Mouse (Mus musculus): Measurements from ENCODE around the gene Ankrd13a. TPM values are rescaled to one million over a fixed set of nuclear protein-coding genes. Genes with fewer than 3 reads are reported as not detected.

The Ankrd13a gene
- polyA plus RNA-seq (2016; fragmentation: Nextera tagmentation; extraction: Ambion mirVana), result 85.2 and 87.5 TPM in 2 replicates

DNA sequence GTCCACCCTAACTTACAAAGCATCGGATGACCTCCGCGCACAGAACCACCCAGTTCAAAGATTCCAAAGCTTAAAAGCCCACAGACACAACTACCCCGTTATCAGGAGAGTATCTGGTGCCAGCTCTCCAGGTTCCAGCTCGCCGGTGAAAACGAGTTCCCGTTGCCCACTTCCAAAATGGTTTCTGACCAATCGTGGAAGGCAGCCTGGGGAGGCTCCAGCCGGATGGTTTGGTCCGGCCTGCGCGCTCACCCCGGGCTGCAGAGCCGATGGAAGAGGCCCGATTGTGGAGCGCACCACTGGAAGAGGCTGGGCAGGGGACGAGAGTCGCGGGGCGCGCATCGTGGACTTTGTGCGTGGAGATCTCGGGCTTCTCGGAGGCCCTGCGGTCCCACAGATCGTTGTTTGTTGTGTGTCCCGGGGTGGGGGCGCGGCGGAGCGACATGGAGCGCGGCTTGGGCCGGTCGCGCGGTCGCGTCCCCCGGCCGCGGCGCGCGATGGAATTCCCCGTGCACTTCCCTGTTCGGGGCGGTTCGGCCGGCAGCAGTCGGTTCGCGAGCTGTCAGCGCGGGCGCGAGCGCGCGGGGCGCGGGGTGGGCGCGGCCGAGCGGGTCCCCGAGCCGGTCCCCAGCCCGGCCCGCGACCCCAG is at the start of gene Ankrd13a:
Gene Ankrd13a, plus strand, starts transcription at position 275 of the 649 bp plus-strand sequence.
- peak within 1 kb of the TSS; percentile 91 for H3K27ac ChIP-seq
- H3K4me3 ChIP-seq, result peak within 1 kb of the TSS; percentile 90
- peak within 1 kb of the TSS; percentile 100 for H3K9ac ChIP-seq
- peaks cover 7% of the 10 kb centered on the region; the same call in 1 of the 2 replicates for H3K36me3 ChIP-seq
- 0% methylated on average over 58 of the region's 73 CpGs for WGBS (ENCODE audit: insufficient replicate concordance)
- H3K4me2 ChIP-seq, result peak within 1 kb of the TSS; percentile 96
- H3K27me3 ChIP-seq (replicated peaks), result no peaks in the 10 kb centered on the region
- peak; percentile 83 for ATAC-seq
- no peaks in the 10 kb centered on the region for H3K9me3 ChIP-seq (replicated peaks)
- peaks cover 78% of the 10 kb centered on the region for H3K4me1 ChIP-seq

GRCm38 (mm10) chr5:114728160-114728559 is 46.3 kb upstream of the Ankrd13a start:
- 87% methylated on average over 10 of the region's 10 CpGs for WGBS (ENCODE audit: insufficient replicate concordance)
- Histone ChIP-seq H3K9ac (no peak overlapping the region), H3K27ac (no peak overlapping the region), H3K27me3 (replicated peaks) (no peaks in the 10 kb centered on the region), H3K4me3 (no peak overlapping the region), H3K4me1 (no peaks in the 10 kb centered on the region), H3K4me2 (no peak overlapping the region), H3K36me3 (peaks cover 89% of the 10 kb centered on the region), H3K9me3 (replicated peaks) (no peaks in the 10 kb centered on the region)
- no peak for ATAC-seq

DNA sequence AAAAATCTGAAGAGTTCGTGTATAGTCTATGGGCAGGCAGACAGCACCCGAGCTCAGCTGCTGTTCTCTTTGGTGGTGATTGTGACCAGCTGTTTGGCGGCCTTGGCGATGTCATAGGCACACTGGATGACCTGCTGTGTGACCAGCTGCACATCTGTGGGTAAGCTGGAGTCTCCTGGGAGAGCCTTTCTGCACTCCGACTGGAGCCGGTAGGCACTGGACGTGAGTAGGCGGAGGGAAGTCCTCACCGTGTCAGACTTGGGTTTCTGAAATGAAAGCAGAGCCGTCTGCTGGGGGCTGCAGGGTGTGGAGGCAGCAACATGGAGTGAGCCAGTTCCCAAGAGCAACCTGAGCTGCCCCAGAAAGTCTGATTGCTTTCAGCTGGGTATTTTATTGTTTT is 44.3 kb upstream of the Ankrd13a start:
- H3K4me2 ChIP-seq, result no peak overlapping the region
- no peak overlapping the region for H3K9ac ChIP-seq
- no peak overlapping the region for H3K27ac ChIP-seq
- H3K4me1 ChIP-seq, result no peaks in the 10 kb centered on the region
- no peak overlapping the region for H3K4me3 ChIP-seq
- no peaks in the 10 kb centered on the region for H3K27me3 ChIP-seq (replicated peaks)
- ATAC-seq, result no peak
- peaks cover 93% of the 10 kb centered on the region for H3K36me3 ChIP-seq
- no peaks in the 10 kb centered on the region for H3K9me3 ChIP-seq (replicated peaks)
- WGBS (ENCODE audit: insufficient replicate concordance), result 85% methylated on average over 10 of the region's 10 CpGs

DNA sequence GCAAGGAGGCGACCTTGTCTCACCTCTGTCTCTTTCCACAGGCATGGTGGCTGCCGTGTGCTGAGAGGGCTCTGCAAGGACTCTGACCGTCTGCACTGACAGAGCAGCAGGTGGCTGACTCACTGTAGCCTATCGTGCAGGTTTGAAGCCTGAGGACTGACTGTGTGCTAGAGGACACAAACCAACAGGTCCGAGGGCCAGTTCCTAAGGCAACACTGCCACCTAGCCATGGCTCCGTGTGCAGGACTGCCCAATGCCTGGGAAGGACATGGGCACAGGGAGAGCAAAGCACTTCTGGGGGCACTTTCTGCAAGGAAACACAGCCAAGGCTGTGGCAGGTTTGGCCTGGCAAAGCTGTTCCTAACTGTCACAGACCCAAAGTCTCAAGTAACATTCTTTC is 43.0 kb upstream of the Ankrd13a start:
- Histone ChIP-seq H3K36me3 (peaks cover 93% of the 10 kb centered on the region), H3K4me2 (no peak overlapping the region), H3K9me3 (replicated peaks) (no peaks in the 10 kb centered on the region), H3K9ac (no peak overlapping the region), H3K27ac (no peak overlapping the region), H3K27me3 (replicated peaks) (no peaks in the 10 kb centered on the region), H3K4me1 (no peaks in the 10 kb centered on the region), H3K4me3 (no peak overlapping the region)
- 69% methylated on average over 6 of the region's 6 CpGs for WGBS (ENCODE audit: insufficient replicate concordance)
- no peak for ATAC-seq

DNA sequence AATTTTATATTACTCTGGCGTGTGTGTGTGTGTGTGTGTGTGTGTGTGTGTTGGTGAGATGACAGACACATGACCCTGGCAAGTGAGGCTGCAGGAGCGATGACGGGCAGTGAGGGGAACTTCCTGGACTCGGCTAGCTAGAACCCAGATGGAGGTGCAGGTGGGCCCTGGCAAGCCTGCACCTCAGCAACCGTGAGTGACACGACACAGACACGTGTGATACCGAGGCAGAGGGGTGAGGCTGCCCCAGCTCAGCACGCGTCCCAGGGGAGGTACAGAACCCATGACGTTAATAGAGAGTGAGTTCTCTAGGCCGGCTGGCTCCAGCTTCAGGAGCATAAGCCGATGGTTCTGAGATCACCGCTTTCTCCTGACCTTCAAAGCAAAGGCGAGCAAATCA is 42.5 kb upstream of the Ankrd13a start:
- H3K27ac ChIP-seq, result no peak overlapping the region
- peaks cover 97% of the 10 kb centered on the region for H3K36me3 ChIP-seq
- WGBS (ENCODE audit: insufficient replicate concordance), result 87% methylated on average over 15 of the region's 15 CpGs
- no peak overlapping the region for H3K4me3 ChIP-seq
- no peaks in the 10 kb centered on the region for H3K4me1 ChIP-seq
- H3K9ac ChIP-seq, result no peak overlapping the region
- no peak for ATAC-seq
- H3K9me3 ChIP-seq (replicated peaks), result no peaks in the 10 kb centered on the region
- no peak overlapping the region for H3K4me2 ChIP-seq
- no peaks in the 10 kb centered on the region for H3K27me3 ChIP-seq (replicated peaks)

- H3K9ac ChIP-seq, result no peak overlapping the region
- no peak overlapping the region for H3K4me2 ChIP-seq
- no peaks in the 10 kb centered on the region for H3K9me3 ChIP-seq (replicated peaks)
- peaks cover 97% of the 10 kb centered on the region for H3K36me3 ChIP-seq
- H3K4me1 ChIP-seq, result peaks cover 5% of the 10 kb centered on the region; the same call in 1 of the 2 replicates
- WGBS (ENCODE audit: insufficient replicate concordance), result 89% methylated on average over 15 of the region's 15 CpGs
- H3K4me3 ChIP-seq, result no peak overlapping the region
- no peaks in the 10 kb centered on the region for H3K27me3 ChIP-seq (replicated peaks)
- no peak overlapping the region for H3K27ac ChIP-seq
- no peak for ATAC-seq
Observed at GRCm38 (mm10) chr5:114733606-114734005, 40.9 kb upstream of the Ankrd13a start.

DNA sequence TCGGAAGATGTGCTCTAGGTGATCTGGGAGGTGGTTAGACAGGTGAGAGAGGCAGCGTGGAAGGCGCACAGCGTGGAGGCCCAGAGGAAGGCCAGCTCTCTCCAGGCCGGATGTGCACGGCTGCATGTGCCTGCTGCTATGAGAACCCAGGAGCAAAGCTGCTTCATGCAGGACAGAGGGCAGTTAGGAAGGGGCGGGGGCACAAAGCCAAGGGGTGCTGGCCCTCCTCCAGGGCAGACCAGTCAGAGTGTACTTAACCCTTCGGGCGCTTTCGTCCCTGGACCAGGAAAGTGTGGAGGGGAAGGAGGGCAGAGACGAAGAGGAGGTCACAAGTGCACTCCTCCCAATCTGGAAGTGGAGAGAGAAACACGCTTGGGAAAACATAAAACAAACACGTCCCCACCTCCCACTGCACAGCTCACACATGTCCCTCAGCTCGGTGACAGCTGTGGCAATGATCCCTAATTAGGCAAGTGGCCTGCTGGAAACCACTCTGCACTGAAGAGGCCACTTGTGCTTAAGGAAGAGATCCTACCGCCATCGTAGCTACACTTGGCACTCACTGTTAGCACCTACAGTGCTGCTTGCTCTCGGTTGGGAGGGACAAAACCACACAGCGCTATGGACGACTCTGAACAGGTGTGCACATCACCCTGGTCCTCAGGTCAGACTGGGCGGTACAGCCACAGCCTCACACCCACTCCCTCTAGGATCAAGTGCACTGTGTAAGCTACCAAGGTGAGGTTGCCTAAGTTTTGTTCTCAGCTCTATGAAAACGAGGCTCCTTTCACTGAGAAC is 37.2 kb upstream of the Ankrd13a start:
- Histone ChIP-seq H3K27ac (no peak overlapping the region; the same call in 1 of the 2 replicates), H3K36me3 (peaks cover 96% of the 10 kb centered on the region), H3K4me1 (peaks cover 9% of the 10 kb centered on the region; the same call in 1 of the 2 replicates), H3K4me3 (no peak overlapping the region), H3K9me3 (replicated peaks) (no peaks in the 10 kb centered on the region), H3K4me2 (no peak overlapping the region), H3K27me3 (replicated peaks) (no peaks in the 10 kb centered on the region), H3K9ac (no peak overlapping the region)
- ATAC-seq, result no peak
- 85% methylated on average over 21 of the region's 21 CpGs for WGBS (ENCODE audit: insufficient replicate concordance)

GRCm38 (mm10) chr5:114738707-114739241 is 35.7 kb upstream of the Ankrd13a start:
- Histone ChIP-seq H3K9ac (no peak overlapping the region), H3K27ac (no peak overlapping the region), H3K27me3 (replicated peaks) (no peaks in the 10 kb centered on the region), H3K36me3 (peaks cover 96% of the 10 kb centered on the region), H3K9me3 (replicated peaks) (no peaks in the 10 kb centered on the region), H3K4me1 (peaks cover 9% of the 10 kb centered on the region; the same call in 1 of the 2 replicates), H3K4me3 (no peak overlapping the region), H3K4me2 (no peak overlapping the region)
- 79% methylated on average over 12 of the region's 12 CpGs for WGBS (ENCODE audit: insufficient replicate concordance)
- ATAC-seq, result peak; percentile 15; the same call in 1 of the 2 replicates

DNA sequence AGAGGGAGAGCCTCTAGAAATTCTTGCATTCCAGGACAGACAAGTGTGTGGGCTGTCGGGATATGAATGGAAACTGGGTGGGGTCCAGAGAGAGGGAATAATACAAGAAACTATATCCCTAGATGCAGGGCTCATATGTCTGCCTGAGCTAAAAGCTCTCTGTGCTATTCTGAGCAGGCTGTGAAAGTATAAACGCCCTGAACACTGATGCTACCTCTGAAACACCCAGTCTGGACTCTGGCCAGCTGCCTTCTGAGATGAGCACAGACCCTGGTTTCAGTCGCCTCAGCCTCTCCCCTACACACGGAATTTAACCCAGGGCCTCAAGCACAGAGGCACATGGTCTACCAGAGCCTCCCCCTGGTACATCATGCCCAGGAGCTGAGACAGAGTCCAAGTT is 33.9 kb upstream of the Ankrd13a start:
- H3K9ac ChIP-seq, result no peak overlapping the region
- 73% methylated on average over 4 of the region's 4 CpGs for WGBS (ENCODE audit: insufficient replicate concordance)
- H3K36me3 ChIP-seq, result peaks cover 98% of the 10 kb centered on the region
- peaks cover 9% of the 10 kb centered on the region; the same call in 1 of the 2 replicates for H3K4me1 ChIP-seq
- no peak overlapping the region for H3K4me3 ChIP-seq
- no peak for ATAC-seq
- no peak overlapping the region for H3K4me2 ChIP-seq
- no peaks in the 10 kb centered on the region for H3K9me3 ChIP-seq (replicated peaks)
- no peak overlapping the region for H3K27ac ChIP-seq
- H3K27me3 ChIP-seq (replicated peaks), result no peaks in the 10 kb centered on the region

DNA sequence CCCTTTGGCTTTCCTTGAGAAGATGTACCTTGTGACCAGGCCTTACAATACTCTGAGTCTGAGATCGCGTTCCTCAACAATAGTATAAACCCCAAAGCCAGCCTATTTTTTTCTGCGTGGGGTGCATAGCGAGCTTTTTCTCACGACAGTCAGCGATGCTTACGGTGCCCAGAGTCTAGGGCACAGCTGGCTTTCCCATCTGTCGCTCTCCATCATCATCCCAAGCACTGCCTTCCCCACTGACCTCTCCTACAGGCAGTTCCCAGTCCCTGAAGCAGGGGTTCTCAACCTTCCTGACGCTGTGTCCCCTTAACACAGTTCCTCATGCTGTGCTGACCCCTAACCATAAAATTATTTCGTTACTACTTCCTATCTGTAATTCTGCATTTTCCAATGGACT is 31.9 kb upstream of the Ankrd13a start:
- no peak overlapping the region for H3K4me2 ChIP-seq
- 89% methylated on average over 10 of the region's 10 CpGs for whole genome bisulfite sequencing (ENCODE audit: insufficient replicate concordance)
- no peaks in the 10 kb centered on the region for H3K9me3 ChIP-seq (replicated peaks)
- ATAC-seq, result no peak
- no peaks in the 10 kb centered on the region for H3K27me3 ChIP-seq (replicated peaks)
- H3K9ac ChIP-seq, result no peak overlapping the region
- H3K4me3 ChIP-seq, result no peak overlapping the region
- no peak overlapping the region for H3K27ac ChIP-seq
- H3K36me3 ChIP-seq, result peaks cover 92% of the 10 kb centered on the region
- H3K4me1 ChIP-seq, result peaks cover 9% of the 10 kb centered on the region; the same call in 1 of the 2 replicates

GRCm38 (mm10) chr5:114742998-114743696 is 31.3 kb upstream of the Ankrd13a start:
- Histone ChIP-seq H3K9ac (no peak overlapping the region), H3K36me3 (peaks cover 92% of the 10 kb centered on the region), H3K27me3 (replicated peaks) (no peaks in the 10 kb centered on the region), H3K4me1 (peaks cover 9% of the 10 kb centered on the region; the same call in 1 of the 2 replicates), H3K9me3 (replicated peaks) (no peaks in the 10 kb centered on the region), H3K4me2 (no peak overlapping the region), H3K4me3 (no peak overlapping the region), H3K27ac (no peak overlapping the region)
- WGBS (ENCODE audit: insufficient replicate concordance), result 89% methylated on average over 13 of the region's 13 CpGs
- ATAC-seq, result no peak
